9 mouse cellular contexts compared by ENCODE assay signal in genomic region chr6:57570170-57570974, GRCm38 (mm10). TPM values are rescaled to one million over a fixed set of nuclear protein-coding genes. Genes with fewer than 3 reads are reported as not detected.
DNase-seq lines count a peak whose midpoint lies in the region; ATAC-seq and TF ChIP-seq lines count a peak whose summit lies in the region.
"Had no signal": no experiment of that assay in that cellular context is flagged by ENCODE, and none has a peak within 500 bp of the region (broad histone marks: within the 10 kb centered on the region; RNA-seq: fewer than 3 reads in every experiment).

No protein-coding gene starts in this region.

- WGBS in heart, postnatal 0 days: 8% methylated on average over 6 of the region's 6 CpGs
- WGBS in heart, embryonic 10.5 days: 12% methylated on average over 6 of the region's 6 CpGs

- H3K4me1 ChIP-seq in heart, postnatal 0 days (ENCODE audit: control insufficient read depth, insufficient read depth): no peaks in the 10 kb centered on the region
- H3K4me1 ChIP-seq in heart, embryonic 10.5 days: no peaks in the 10 kb centered on the region
- H3K4me1 ChIP-seq in MEL (ENCODE audit: control insufficient read depth in 1 of 2, insufficient read depth in 2 of 2, low read length in 2 of 2): no peaks in the 10 kb centered on the region

- H3K9me3 ChIP-seq in heart, postnatal 0 days (replicated peaks; ENCODE audit: control insufficient read depth, low read length): no peaks in the 10 kb centered on the region
- no peaks in the 10 kb centered on the region for H3K9me3 ChIP-seq in heart, embryonic 10.5 days
- H3K9me3 ChIP-seq in MEL (replicated peaks; ENCODE audit: insufficient read depth, low read length): no peaks in the 10 kb centered on the region

- peak; percentile 92 for TF ChIP-seq RAD21 in MEL (IDR thresholded peaks at IDR 0.05; ENCODE audit: low read depth, low read length)

- no peak for ATAC-seq in heart, postnatal 0 days (ENCODE audit: insufficient read depth, low read depth)
- peak; percentile 80 for ATAC-seq in common myeloid progenitor, adult 5-6 weeks (replicated peaks; ENCODE audit: low read depth, poor library complexity, severe bottlenecking)
- peak; percentile 73 to 79; a peak in 3 of 4 replicates for ATAC-seq in hematopoietic stem cell, adult 5-6 weeks (replicated peaks in 1 of 2; ENCODE audit: insufficient read depth in 1 of 2, low FRiP score in 2 of 2, low TSS enrichment in 1 of 2, low read depth in 1 of 2, poor library complexity in 2 of 2, severe bottlenecking in 2 of 2)
- peak; percentile 84 for ATAC-seq in megakaryocyte-erythroid progenitor cell, adult 5-6 weeks (replicated peaks; ENCODE audit: low FRiP score, low TSS enrichment, poor library complexity, severe bottlenecking)

- TF ChIP-seq CTCF in heart, postnatal 0 days (IDR thresholded peaks at IDR 0.05; ENCODE audit: low read depth): peak; percentile 72
- TF ChIP-seq CTCF in MEL (IDR thresholded peaks at IDR 0.05 in 2 of 3, conservative IDR thresholded peaks at IDR 0.05 in 1 of 3; ENCODE audit: control insufficient read depth in 1 of 3, insufficient read depth in 1 of 3, low read depth in 2 of 3, low read length in 3 of 3, poor library complexity in 1 of 3, severe bottlenecking in 1 of 3): peak in 2 of 3 experiments; percentile 54 to 86; a peak in 4 of 6 replicates
- peak; percentile 85 for TF ChIP-seq CTCF in layer of hippocampus, adult 2 months (conservative IDR thresholded peaks at IDR 0.05)

- H3K4me2 ChIP-seq in heart, postnatal 0 days (ENCODE audit: low read depth, low read length): no peak overlapping the region

- no peak overlapping the region for H3K9ac ChIP-seq in heart, postnatal 0 days (replicated peaks; ENCODE audit: low read depth, low read length)
- no peak overlapping the region for H3K9ac ChIP-seq in MEL (ENCODE audit: control insufficient read depth, low read depth, low read length, poor library complexity, severe bottlenecking)

- no peak overlapping the region for H3K4me3 ChIP-seq in heart, postnatal 0 days (ENCODE audit: low read depth, low read length)
- no peak overlapping the region for H3K4me3 ChIP-seq in heart, embryonic 10.5 days
- H3K4me3 ChIP-seq in MEL (ENCODE audit: control insufficient read depth in 1 of 2, insufficient read depth in 1 of 2, low read depth in 2 of 2, low read length in 2 of 2): no peak overlapping the region
- H3K4me3 ChIP-seq in layer of hippocampus, adult 2 months: no peak overlapping the region

- no peaks in the 10 kb centered on the region for H3K36me3 ChIP-seq in heart, postnatal 0 days (replicated peaks; ENCODE audit: control insufficient read depth, insufficient read depth, low read length)
- no peaks in the 10 kb centered on the region for H3K36me3 ChIP-seq in heart, embryonic 10.5 days
- no peaks in the 10 kb centered on the region for H3K36me3 ChIP-seq in MEL (ENCODE audit: control insufficient read depth in 1 of 2, insufficient read depth in 2 of 2, low read length in 2 of 2)

- TF ChIP-seq EP300 in heart, postnatal 0 days (IDR thresholded peaks at IDR 0.05; ENCODE audit: low read depth): no peak
- TF ChIP-seq EP300 in MEL (IDR thresholded peaks at IDR 0.05; ENCODE audit: low read depth in 1 of 2, low read length in 2 of 2): no peak

- H3K27ac ChIP-seq in heart, postnatal 0 days (ENCODE audit: low read depth): no peak overlapping the region
- H3K27ac ChIP-seq in heart, embryonic 10.5 days: no peak overlapping the region
- H3K27ac ChIP-seq in MEL (ENCODE audit: control insufficient read depth, low read depth, low read length): no peak overlapping the region
- H3K27ac ChIP-seq in layer of hippocampus, adult 2 months: no peak overlapping the region
- H3K27ac ChIP-seq: macrophage had no signal

- peak; percentile 49 for DNase-seq in heart, postnatal 0 days (ENCODE audit: low spot score)
- no peak for DNase-seq in heart, embryonic 10.5 days (ENCODE audit: low spot score)
- peak; percentile 70 for DNase-seq in MEL (ENCODE audit: low read depth, low spot score)
- peak; percentile 20 to 67 for DNase-seq in layer of hippocampus, adult 2 months (ENCODE audit: low spot score in 2 of 2)
- DNase-seq in right cerebral cortex, postnatal 4 days: peak; percentile 29

- no peaks in the 10 kb centered on the region for H3K27me3 ChIP-seq in heart, postnatal 0 days (ENCODE audit: control insufficient read depth, insufficient read depth, low read length)
- H3K27me3 ChIP-seq in heart, embryonic 10.5 days (ENCODE audit: insufficient read depth, poor library complexity, severe bottlenecking): no peaks in the 10 kb centered on the region
- no peaks in the 10 kb centered on the region; a peak in 1 of 4 replicates for H3K27me3 ChIP-seq in MEL (ENCODE audit: control insufficient read depth in 1 of 2, insufficient read depth in 2 of 2, low read length in 2 of 2)

- no peaks in the 10 kb centered on the region for H3K79me2 ChIP-seq in MEL (ENCODE audit: control insufficient read depth, insufficient read depth, low read length, poor library complexity)

- no peak for TF ChIP-seq POLR2A in MEL (IDR thresholded peaks at IDR 0.05; ENCODE audit: control insufficient read depth in 1 of 2, insufficient read depth in 1 of 2, low read depth in 1 of 2, low read length in 2 of 2, poor library complexity in 1 of 2)

TF ChIP-seq in MEL, 35 proteins besides CTCF, POLR2A, EP300 and RAD21:
- TF ChIP-seq BHLHE40 (IDR thresholded peaks at IDR 0.05; ENCODE audit: borderline replicate concordance, low read depth, low read length) (no peak), POLR2AphosphoS5 (IDR thresholded peaks at IDR 0.05; ENCODE audit: borderline replicate concordance, low read depth, low read length) (no peak), SMC3 (IDR thresholded peaks at IDR 0.05; ENCODE audit: low read depth, low read length) (peak; percentile 96), ZMIZ1 (IDR thresholded peaks at IDR 0.05; ENCODE audit: low read depth, low read length) (no peak), ZKSCAN1 (IDR thresholded peaks at IDR 0.05; ENCODE audit: low read depth, low read length) (no peak), GATA1 (IDR thresholded peaks at IDR 0.05; ENCODE audit: low read depth, low read length) (no peak), MYC (IDR thresholded peaks at IDR 0.05; ENCODE audit: low read depth, low read length) (no peak), ZC3H11A (IDR thresholded peaks at IDR 0.05; ENCODE audit: low read depth, low read length) (peak; percentile 96), HCFC1 (IDR thresholded peaks at IDR 0.05; ENCODE audit: low read depth, low read length) (no peak), CHD1 (IDR thresholded peaks at IDR 0.05; ENCODE audit: low read depth, low read length) (no peak), MYB (IDR thresholded peaks at IDR 0.05; ENCODE audit: low read depth, low read length) (no peak), MXI1 (IDR thresholded peaks at IDR 0.05; ENCODE audit: low read depth, low read length) (no peak)
TF ChIP-seq in MEL: peak in this region for 2.

RNA-seq across cellular contexts. Expression of gene Herc6, which starts 10.4 kb away (rescaled TPM):
- 10.8 and 11.8 TPM in 2 replicates for total RNA-seq in heart, postnatal 0 days (2014; rRNA removed; ENCODE audit: low replicate concordance)
- 2.7 and 3.7 TPM in 2 replicates for polyA plus RNA-seq in heart, postnatal 0 days (2015; fragmentation: Nextera tagmentation; extraction: Ambion mirVana)
- 5.4 and 5.8 TPM in 2 replicates for polyA plus RNA-seq in heart, embryonic 10.5 days (2016; fragmentation: Nextera tagmentation; extraction: Ambion mirVana)
- total RNA-seq in MEL (2012; rRNA removed): 2.0 and 2.4 TPM in 2 replicates
- 1 to 10 TPM in 1 of 2 experiments, not detected in 1; 5.1 TPM for polyA plus RNA-seq in MEL (2012; ENCODE audit: insufficient read depth in 1 of 2, insufficient read length in 2 of 2, low read depth in 1 of 2, low replicate concordance in 2 of 2, missing spikeins in 1 of 2)
- total RNA-seq in common myeloid progenitor, adult 5-6 weeks (2017): 16.2 and 18.3 TPM in 2 replicates
- 29.0 and 35.5 TPM in 2 replicates for total RNA-seq in hematopoietic stem cell, adult 5-6 weeks (2017)
- total RNA-seq in layer of hippocampus, adult 2 months (2021): 1 to 10 TPM; 5.5 TPM
- 13.8 and 35.6 TPM in 2 replicates for total RNA-seq in megakaryocyte-erythroid progenitor cell, adult 5-6 weeks (2014; fragmentation: Nextera tagmentation)
- total RNA-seq in megakaryocyte-erythroid progenitor cell, adult 5-6 weeks (2017): 11.6 and 18.1 TPM in 2 replicates

RNA-seq across cellular contexts. Expression of gene Ppm1k, which starts 35.1 kb away (rescaled TPM):
- 33.7 and 35.8 TPM in 2 replicates for total RNA-seq in heart, postnatal 0 days (2014; rRNA removed; ENCODE audit: low replicate concordance)
- polyA plus RNA-seq in heart, postnatal 0 days (2015; fragmentation: Nextera tagmentation; extraction: Ambion mirVana): 10.9 and 11.3 TPM in 2 replicates
- 9.2 and 14.1 TPM in 2 replicates for polyA plus RNA-seq in heart, embryonic 10.5 days (2016; fragmentation: Nextera tagmentation; extraction: Ambion mirVana)
- total RNA-seq in MEL (2012; rRNA removed): 1.5 and 2.1 TPM in 2 replicates
- polyA plus RNA-seq in MEL (2012; ENCODE audit: insufficient read depth in 1 of 2, insufficient read length in 2 of 2, low read depth in 1 of 2, low replicate concordance in 2 of 2, missing spikeins in 1 of 2): 1 to 10 TPM in 1 of 2 experiments, not detected in 1; 1.3 TPM
- 25.0 and 32.1 TPM in 2 replicates for total RNA-seq in common myeloid progenitor, adult 5-6 weeks (2017)
- 16.2 and 19.8 TPM in 2 replicates for total RNA-seq in hematopoietic stem cell, adult 5-6 weeks (2017)
- 10 to 100 TPM; 80.3 to 83.6 TPM for total RNA-seq in layer of hippocampus, adult 2 months (2021)
- 0.79 and 2.2 TPM in 2 replicates for total RNA-seq in megakaryocyte-erythroid progenitor cell, adult 5-6 weeks (2014; fragmentation: Nextera tagmentation)
- total RNA-seq in megakaryocyte-erythroid progenitor cell, adult 5-6 weeks (2017): 6.1 and 15.3 TPM in 2 replicates
